Mouse (Mus musculus) cerebellum, adult 2 months (tissue): ENCODE measurements around the gene Lipo1. TPM values are rescaled to one million over a fixed set of nuclear protein-coding genes. Genes with fewer than 3 reads are reported as not detected.
"Not testable (repeated sequence)": the region's sequence is repeated elsewhere in the genome, so short reads cannot be mapped to it uniquely, and the experiment has no call there.

Source experiments
- DNase-seq, 2 experiments: peaks; one replicate each; pipeline ENCODE4 v3.0.0; 2021
- H3K27ac ChIP-seq: fragments of 200-500 bp; 2 replicates; pipeline ENCODE4 v1.5.1; 2012; ENCODE audit warnings: low read length, control low read depth, inconsistent platforms; ENCODE audit not compliant: insufficient read depth
- H3K27me3 ChIP-seq: fragments of 200-500 bp; 2 replicates; pipeline ENCODE4 v1.6.1; 2012; ENCODE audit warnings: inconsistent platforms, mild to moderate bottlenecking, low read length, moderate library complexity; ENCODE audit not compliant: control insufficient read depth, insufficient read depth
- H3K4me1 ChIP-seq: fragments of 200-500 bp; 2 replicates; pipeline ENCODE4 v1.6.1; 2011; ENCODE audit warnings: low read length; ENCODE audit not compliant: control insufficient read depth, insufficient read depth
- H3K4me3 ChIP-seq: fragments of 200-500 bp; replicated peaks from 2 replicates; pipeline ENCODE3; 2011; ENCODE audit warnings: mild to moderate bottlenecking, low read depth, low read length, control low read depth; ENCODE audit not compliant: insufficient read depth
- CTCF ChIP-seq: fragments of 200-500 bp; IDR thresholded peaks from 2 replicates; pipeline ENCODE4 v1.5.1; 2011; ENCODE audit warnings: low read depth, mild to moderate bottlenecking, control low read depth, low read length, moderate library complexity, borderline replicate concordance; ENCODE audit not compliant: insufficient read depth
- POLR2A ChIP-seq: fragments of 200-500 bp; IDR thresholded peaks from 2 replicates; pipeline ENCODE4 v1.6.1; 2011; ENCODE audit warnings: low read length, control low read depth, borderline replicate concordance; ENCODE audit not compliant: insufficient read depth
- WGBS: fragments of 180-500 bp; shearing (Covaris S2); methylation state at CpG from one replicate; pipeline ENCODE4 v1.1.7; 2018; 5-methylcytosine and 5-hydroxymethylcytosine counted together
- polyA plus RNA-seq: library from polyadenylated mRNA; depleted of rRNA; stranded (reverse); fragments of >200 nt; gene quantifications from 2 replicates; pipeline ENCODE4 v1.2.3, GENCODE M21; 2012; rRNA removed

Gene Lipo1
- not detected in 2 replicates for polyA plus RNA-seq

DNA sequence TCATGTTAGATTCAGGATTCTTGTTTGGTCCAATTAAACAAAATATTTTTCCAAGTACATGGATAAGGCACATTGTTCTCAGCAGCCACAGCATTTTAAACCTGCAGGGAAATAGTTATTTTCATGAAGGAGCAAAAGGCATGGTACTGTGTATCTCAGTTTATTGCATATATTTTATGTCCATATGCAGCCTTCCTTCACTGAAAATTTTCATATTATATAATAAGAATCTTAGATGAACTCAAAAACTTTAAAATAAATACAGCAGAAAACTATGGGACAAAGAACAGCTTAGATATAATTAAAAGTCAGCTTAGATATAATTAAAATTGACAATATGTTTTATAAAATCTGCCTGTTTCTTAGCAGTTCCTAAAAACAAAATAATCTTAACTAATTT lies at the start of gene Lipo1:
TSS of gene Lipo1 (minus strand) at position 101 of the 400 bp plus-strand sequence.
- H3K27ac ChIP-seq, H3K4me1 ChIP-seq, H3K27me3 ChIP-seq, H3K4me3 ChIP-seq, DNase-seq: not testable (repeated sequence)

DNA sequence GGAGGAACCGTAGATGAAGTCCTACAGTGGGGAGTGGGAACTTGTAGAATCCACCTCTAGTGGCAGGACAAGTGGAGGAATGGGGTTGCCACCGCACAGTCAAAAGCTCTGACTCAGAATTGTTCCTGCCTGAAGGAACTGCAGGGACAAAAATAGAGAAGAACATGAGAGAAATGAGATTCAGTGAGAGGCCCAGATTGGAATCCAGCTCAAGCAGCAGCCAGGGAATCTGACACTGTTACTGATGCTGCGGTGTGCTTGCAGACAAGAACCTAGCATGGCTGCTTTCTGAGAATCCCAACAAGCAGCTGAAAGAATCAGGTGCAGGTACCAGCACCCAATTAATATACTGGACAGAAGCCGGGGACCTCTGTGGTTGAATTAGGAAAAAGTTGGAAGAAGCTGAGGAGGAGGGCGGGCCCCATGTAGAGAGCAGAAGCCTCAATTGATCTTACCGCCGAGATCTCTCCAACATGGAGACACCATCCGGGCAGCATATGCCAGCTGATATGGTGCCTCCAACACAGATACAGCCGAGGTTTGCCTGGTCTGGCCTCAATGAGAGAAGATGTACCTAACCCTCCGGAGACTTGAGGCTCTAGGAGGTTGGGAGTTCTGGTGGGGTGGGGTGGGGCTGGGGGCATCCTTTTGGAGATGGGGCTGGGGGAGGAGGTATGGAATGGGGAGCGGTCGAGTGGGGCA lies 532 bp downstream of the Lipo1 start:
- H3K4me3 ChIP-seq, result no peak overlapping the region

DNA sequence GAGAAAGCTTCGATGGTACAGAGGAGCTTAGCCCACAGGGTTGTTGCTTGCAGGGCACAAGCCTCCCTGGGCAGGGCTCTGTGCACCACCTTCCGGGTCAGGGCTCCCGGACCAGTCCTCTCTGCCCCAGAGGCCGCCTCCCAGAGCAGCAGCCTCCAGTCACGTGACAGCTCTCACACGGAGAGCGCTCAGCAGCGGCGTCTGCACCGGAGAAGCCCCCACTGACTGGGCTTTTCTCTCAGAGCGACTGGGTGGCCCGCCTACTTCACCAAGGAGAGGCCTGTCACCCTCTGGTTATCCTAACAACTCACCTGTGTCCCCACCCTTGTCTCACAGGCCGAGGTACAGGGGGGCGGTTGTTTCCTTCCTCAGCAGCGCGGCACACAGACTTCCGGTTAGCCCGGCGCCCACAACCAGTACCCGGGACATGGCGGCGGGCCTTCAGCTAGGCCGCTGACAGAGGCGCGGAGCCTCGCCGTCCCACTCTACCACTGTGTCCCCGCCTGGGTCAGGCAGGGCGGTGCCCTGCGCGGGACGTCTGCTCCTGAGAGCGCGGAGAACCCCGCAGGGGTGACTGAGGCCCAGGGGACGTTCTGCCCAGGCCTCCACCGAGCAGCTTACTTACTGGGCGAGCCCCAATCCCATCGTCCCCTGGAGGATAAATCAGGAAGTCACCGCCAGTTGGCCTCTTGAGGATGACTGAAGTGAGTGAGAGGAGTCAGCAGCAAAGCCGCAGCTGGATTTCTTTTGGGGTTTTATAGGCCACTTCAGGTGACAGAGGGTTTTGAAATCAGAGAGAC lies 25.8 kb downstream of the Lipo1 start, which contains the start of gene Lipo3:
TSS of gene Lipo3 (minus strand) at position 665 of the 800 bp plus-strand sequence.
- DNase-seq, result peak; percentile 43 to 60
- H3K4me1 ChIP-seq, H3K27ac ChIP-seq, H3K4me3 ChIP-seq, H3K27me3 ChIP-seq: not testable (repeated sequence)
- 35% methylated on average over 14 of the region's 41 CpGs for WGBS

More for the DNA sequence above, 532 bp downstream of the Lipo1 start:
- no peak for DNase-seq
- Histone ChIP-seq H3K4me1 (no peaks in the 10 kb centered on the region), H3K27me3 (no peaks in the 10 kb centered on the region), H3K27ac (no peak overlapping the region)
- TF ChIP-seq CTCF, result no peak
- no peak for TF ChIP-seq POLR2A
- WGBS, result 89% methylated on average over 12 of the region's 12 CpGs

DNA sequence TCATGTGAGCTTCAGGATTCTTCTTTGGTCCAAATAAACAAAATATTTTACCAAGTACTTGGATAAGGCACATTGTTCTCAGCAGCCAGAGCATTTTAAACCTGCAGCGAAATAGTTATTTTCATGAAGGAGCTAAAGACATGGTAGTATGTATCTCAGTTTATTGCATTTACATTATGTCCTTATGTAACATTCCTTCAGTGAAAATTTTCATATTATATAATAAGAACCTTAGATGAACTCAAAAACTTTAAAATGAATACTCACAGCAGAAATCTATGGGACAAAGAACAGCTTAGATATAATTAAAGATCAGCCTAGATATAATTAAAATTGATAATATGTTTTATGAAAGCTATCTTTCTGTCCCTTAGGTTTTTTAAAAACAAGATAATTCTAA lies 36.0 kb downstream of the Lipo1 start, which contains the start of gene Lipo2:
TSS of gene Lipo2 (minus strand) at position 101 of the 400 bp plus-strand sequence.
- 91% methylated on average over 1 of the region's 1 CpGs for WGBS
- H3K27ac ChIP-seq, H3K4me1 ChIP-seq, H3K4me3 ChIP-seq, H3K27me3 ChIP-seq, DNase-seq: not testable (repeated sequence)

Other genes with a start within 250 kb of the Lipo1 start
- not detected in 2 replicates for gene Gm8978, start 162.2 kb downstream of the Lipo1 start, polyA plus RNA-seq
- 0.24 and 0.26 TPM in 2 replicates for gene Lipo2, start 36.1 kb downstream of the Lipo1 start, polyA plus RNA-seq
- gene Lipo3, start 25.5 kb downstream of the Lipo1 start, polyA plus RNA-seq, result 6.7 and 7.4 TPM in 2 replicates
- gene Lipf, start 173.7 kb upstream of the Lipo1 start, polyA plus RNA-seq, result not detected in 2 replicates
- not detected in 2 replicates for gene Lipk, start 220.8 kb upstream of the Lipo1 start, polyA plus RNA-seq